Mouse (Mus musculus) lung, embryonic 14.5 days (tissue): ENCODE data around the gene Lhpp. TPM values are rescaled to one million over a fixed set of nuclear protein-coding genes. Genes with fewer than 3 reads are reported as not detected.

Experiments
- ATAC-seq: fragments of 200-750 bp; cut with Nextera tagmentation; 2 replicates; pipeline ENCODE4 v1.8.0; 2017; ENCODE audit warnings: mild to moderate bottlenecking, moderate TSS enrichment, moderate library complexity; ENCODE audit not compliant: insufficient read depth
- DNase-seq: peaks from one replicate; pipeline ENCODE4 v3.0.0-alpha.2; 2015
- H3K27ac ChIP-seq: fragments of 300-500 bp; sonication (generic); 2 replicates; pipeline ENCODE4 v1.5.1; 2014; ENCODE audit warnings: low read depth, mild to moderate bottlenecking, moderate library complexity
- H3K27me3 ChIP-seq: fragments of 300-500 bp; sonication (generic); 2 replicates; pipeline ENCODE4 v1.6.1; 2014; ENCODE audit warnings: low read length, control low read depth; ENCODE audit not compliant: insufficient read depth
- H3K36me3 ChIP-seq: fragments of 300-500 bp; sonication (generic); 2 replicates; pipeline ENCODE4 v1.6.1; 2014; ENCODE audit warnings: control low read depth; ENCODE audit not compliant: insufficient read depth
- H3K4me1 ChIP-seq: fragments of 300-500 bp; sonication (generic); 2 replicates; pipeline ENCODE4 v1.6.1; 2014; ENCODE audit warnings: antibody characterized with exemption, control low read depth; ENCODE audit not compliant: insufficient read depth
- H3K4me2 ChIP-seq: fragments of 300-500 bp; sonication (generic); 2 replicates; pipeline ENCODE4 v1.6.1; 2014; ENCODE audit warnings: mild to moderate bottlenecking
- H3K4me3 ChIP-seq: fragments of 300-500 bp; sonication (generic); 2 replicates; pipeline ENCODE4 v1.5.1; 2014; ENCODE audit warnings: low read depth, low read length
- H3K9ac ChIP-seq: fragments of 300-500 bp; sonication (generic); 2 replicates; pipeline ENCODE4 v1.6.1; 2014
- H3K9me3 ChIP-seq: fragments of 300-500 bp; sonication (generic); 2 replicates; pipeline ENCODE4 v1.6.1; 2016; ENCODE audit warnings: low read depth, low read length, control low read depth
- CTCF ChIP-seq: IDR thresholded peaks from 2 replicates; pipeline ENCODE4 v1.5.1; 2016; ENCODE audit warnings: antibody characterized with exemption, low read depth
- WGBS: fragments of 180-500 bp; shearing (Covaris S2); extraction: QIAGEN DNeasy Blood & Tissue Kit; methylation state at CpG from one replicate; pipeline ENCODE4 v1.1.7; 2014; 5-methylcytosine and 5-hydroxymethylcytosine counted together
- polyA plus RNA-seq: library from polyadenylated mRNA; unstranded; fragments of >200 nt; fragmentation: Nextera tagmentation; extraction: Ambion mirVana; gene quantifications from 2 replicates; pipeline ENCODE4 v1.2.1, GENCODE M21; 2014

Gene Lhpp
- polyA plus RNA-seq, 1 experiment from 2014 or later: 22.8 TPM

DNA sequence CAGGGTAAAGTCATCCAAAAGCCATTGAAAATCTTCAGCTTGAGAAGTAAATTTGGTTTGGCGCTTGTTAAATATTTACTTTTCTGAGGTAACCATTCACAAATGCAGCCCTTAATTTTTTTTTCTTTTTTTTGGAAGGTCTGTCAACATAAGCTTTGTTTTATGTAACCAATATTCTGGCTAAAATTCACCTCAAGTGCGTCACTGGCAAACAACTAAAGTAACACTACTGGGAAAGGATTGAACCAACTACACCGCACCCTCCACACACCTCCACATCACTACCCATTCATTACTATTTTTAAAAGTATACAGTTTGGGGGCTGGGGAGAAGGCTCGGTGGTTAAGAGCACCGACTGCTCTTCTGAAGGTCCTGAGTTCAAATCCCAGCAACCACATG, 35.8 kb upstream of the Lhpp start:
- H3K9me3 ChIP-seq: no peaks in the 10 kb centered on the region
- peaks cover 10% of the 10 kb centered on the region for H3K4me1 ChIP-seq
- ATAC-seq: no peak
- no peak overlapping the region for H3K9ac ChIP-seq
- H3K4me2 ChIP-seq: peak overlapping the region; percentile 62
- no peaks in the 10 kb centered on the region for H3K27me3 ChIP-seq
- no peak overlapping the region for H3K4me3 ChIP-seq
- 58% methylated on average over 5 of the region's 5 CpGs for WGBS
- no peak for TF ChIP-seq CTCF
- H3K36me3 ChIP-seq: peaks cover 9% of the 10 kb centered on the region; the same call in 1 of the 2 replicates
- peak; percentile 59 for DNase-seq
- no peak overlapping the region for H3K27ac ChIP-seq

DNA sequence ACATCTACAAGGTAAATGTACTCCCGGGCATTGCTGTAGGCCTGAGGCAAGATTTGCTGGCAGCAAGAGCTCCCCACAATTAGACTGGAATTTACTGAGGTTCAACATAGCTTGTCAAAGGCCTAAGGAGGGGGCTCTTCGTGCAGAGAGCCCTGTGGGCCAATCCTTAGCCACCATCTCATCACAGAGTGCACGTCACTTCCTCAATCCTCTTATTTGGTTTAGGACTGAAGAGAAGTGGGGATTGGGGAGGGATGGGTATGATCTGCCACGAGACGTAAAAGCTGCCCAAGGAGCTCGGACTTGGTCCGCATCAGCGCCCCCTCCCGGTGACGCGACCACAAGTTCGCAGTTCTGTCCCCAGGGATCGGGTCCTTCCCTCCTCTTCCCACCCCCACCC, 34.8 kb upstream of the Lhpp start:
- Histone ChIP-seq H3K27ac (peak overlapping the region; percentile 98), H3K4me3 (peak overlapping the region; percentile 57), H3K4me2 (peak overlapping the region; percentile 62), H3K27me3 (no peaks in the 10 kb centered on the region), H3K4me1 (peaks cover 10% of the 10 kb centered on the region), H3K9me3 (no peaks in the 10 kb centered on the region), H3K9ac (peak overlapping the region; percentile 72), H3K36me3 (0 out of 2 replicates have a peak, but pooled peaks cover 1% of the 10 kb centered on the region)
- under 1% methylated on average over 13 of the region's 13 CpGs for whole genome bisulfite sequencing
- DNase-seq (peak; percentile 96), ATAC-seq (peak; percentile 96)
- peak; percentile 70 for TF ChIP-seq CTCF

DNA sequence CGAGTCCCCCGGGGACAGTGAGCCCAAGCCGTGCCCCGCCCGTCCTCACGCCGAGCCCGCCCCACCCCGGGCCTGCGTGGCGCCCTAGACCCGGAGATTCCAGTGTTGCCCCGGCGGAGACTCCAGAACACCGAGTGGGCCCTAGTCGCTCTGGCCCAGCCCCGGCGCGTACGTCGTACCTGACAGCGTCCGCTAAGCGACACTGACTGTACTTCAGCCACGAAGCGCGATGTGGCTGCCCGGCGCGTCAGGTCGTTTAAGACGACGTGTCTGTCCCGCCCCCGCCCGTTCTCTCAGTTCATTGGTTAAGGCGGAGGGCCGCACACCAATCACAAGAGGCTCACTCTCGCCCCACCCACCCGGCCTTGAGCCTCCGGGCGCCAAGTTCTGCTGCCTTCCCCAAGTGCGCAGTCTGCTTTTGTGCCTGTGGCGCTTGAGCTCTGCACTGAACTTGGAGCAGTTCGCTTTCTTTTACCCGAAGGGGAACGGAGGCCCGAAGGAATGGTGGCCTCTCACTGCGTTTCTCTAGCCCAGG, 34.3 kb upstream of the Lhpp start, which contains the start of gene Oat:
Gene Oat, minus strand, starts transcription at position 283 of the 535 bp plus-strand sequence.
- TF ChIP-seq CTCF: no peak
- peak within 1 kb of the TSS; percentile 72 for H3K9ac ChIP-seq
- no peaks in the 10 kb centered on the region for H3K36me3 ChIP-seq
- peak within 1 kb of the TSS; percentile 57 for H3K4me3 ChIP-seq
- no peaks in the 10 kb centered on the region for H3K27me3 ChIP-seq
- peak within 1 kb of the TSS; percentile 62 for H3K4me2 ChIP-seq
- DNase-seq: peak; percentile 98
- whole genome bisulfite sequencing: under 1% methylated on average over 49 of the region's 49 CpGs
- ATAC-seq: peak; percentile 96
- no peaks in the 10 kb centered on the region for H3K9me3 ChIP-seq
- peaks cover 8% of the 10 kb centered on the region for H3K4me1 ChIP-seq
- peak within 1 kb of the TSS; percentile 98 for H3K27ac ChIP-seq

DNA sequence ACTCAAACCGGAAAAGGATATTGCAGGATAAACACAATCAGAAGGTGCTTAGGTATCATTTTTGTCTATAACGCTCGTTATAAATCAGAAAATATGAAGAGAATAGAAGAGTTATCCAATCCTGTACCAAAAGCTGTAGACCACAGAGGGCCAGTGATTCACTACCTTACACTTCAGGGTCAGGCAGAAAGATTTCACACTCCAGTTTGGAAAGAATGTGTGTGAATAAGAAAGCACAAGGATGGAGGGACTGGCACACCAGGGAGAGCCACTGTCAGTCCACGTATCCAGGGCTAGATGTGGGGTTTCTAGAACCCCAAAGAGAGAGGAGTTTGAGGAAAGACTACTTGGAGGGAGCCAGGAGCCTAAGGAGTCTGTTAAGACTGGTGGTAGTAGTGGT, 33.5 kb upstream of the Lhpp start:
- H3K9ac ChIP-seq: peak overlapping the region; percentile 47
- H3K4me2 ChIP-seq: peak overlapping the region; percentile 62
- H3K4me3 ChIP-seq: peak overlapping the region; percentile 57; the same call in 1 of the 2 replicates

DNA sequence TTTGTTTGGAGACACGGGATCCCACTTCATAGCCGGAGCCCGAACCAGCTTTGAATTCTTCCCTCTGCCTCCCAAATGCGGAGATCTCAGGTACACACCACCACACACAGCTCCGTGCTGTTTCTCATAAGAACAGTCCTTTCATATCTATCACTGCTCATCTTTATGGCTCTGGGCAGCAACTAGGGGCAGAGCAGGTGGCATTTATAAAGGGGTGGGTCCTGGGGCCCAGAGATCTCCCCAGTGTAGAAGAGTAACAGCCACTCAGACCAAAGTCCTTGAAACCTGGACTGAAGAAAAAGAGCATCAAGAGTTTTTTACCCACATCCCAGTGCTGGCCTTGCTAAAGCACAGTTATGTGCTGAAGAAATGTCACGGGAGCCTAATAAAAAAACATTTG, 29.9 kb upstream of the Lhpp start:
- WGBS: 49% methylated on average over 6 of the region's 6 CpGs
- no peak for DNase-seq
- no peaks in the 10 kb centered on the region for H3K36me3 ChIP-seq

More for the DNA sequence above, 33.5 kb upstream of the Lhpp start:
- 38% methylated on average over 4 of the region's 4 CpGs for WGBS
- TF ChIP-seq CTCF: no peak
- ATAC-seq: no peak
- Histone ChIP-seq H3K4me1 (0 out of 2 replicates have a peak, but pooled peaks cover 2% of the 10 kb centered on the region), H3K27ac (peak overlapping the region; percentile 98), H3K36me3 (no peaks in the 10 kb centered on the region), H3K9me3 (no peaks in the 10 kb centered on the region), H3K27me3 (no peaks in the 10 kb centered on the region)
- no peak for DNase-seq

DNA sequence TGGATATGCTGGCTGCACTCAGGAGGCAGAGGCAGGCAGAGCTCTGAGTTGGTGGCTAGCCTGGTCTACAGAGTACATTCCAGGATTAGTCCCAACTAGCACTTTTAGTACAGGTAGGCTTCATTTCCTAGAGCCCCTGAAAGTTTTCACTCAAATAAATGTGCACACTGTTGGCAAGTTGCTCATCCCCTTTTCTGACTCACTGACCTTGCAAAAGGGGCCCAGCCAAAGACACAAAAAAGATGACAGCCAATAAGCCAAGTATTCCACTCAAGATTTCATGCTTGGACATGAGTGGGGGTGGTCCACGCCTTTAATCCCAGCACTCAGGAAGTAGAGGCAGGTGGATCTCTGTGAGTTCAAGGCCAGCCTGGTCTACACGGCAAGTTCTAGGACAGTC, 29.0 kb upstream of the Lhpp start:
- no peak for DNase-seq
- Histone ChIP-seq H3K27ac (no peak overlapping the region), H3K4me2 (no peak overlapping the region), H3K4me1 (no peaks in the 10 kb centered on the region), H3K4me3 (no peak overlapping the region), H3K9ac (no peak overlapping the region), H3K9me3 (no peaks in the 10 kb centered on the region), H3K36me3 (no peaks in the 10 kb centered on the region), H3K27me3 (no peaks in the 10 kb centered on the region)
- no peak for TF ChIP-seq CTCF
- 85% methylated on average over 2 of the region's 2 CpGs for WGBS
- ATAC-seq: no peak

More for the DNA sequence above, 29.9 kb upstream of the Lhpp start:
- TF ChIP-seq CTCF: no peak
- Histone ChIP-seq H3K4me3 (no peak overlapping the region), H3K4me2 (no peak overlapping the region), H3K9ac (no peak overlapping the region), H3K4me1 (no peaks in the 10 kb centered on the region), H3K27me3 (no peaks in the 10 kb centered on the region), H3K9me3 (no peaks in the 10 kb centered on the region), H3K27ac (no peak overlapping the region)
- no peak for ATAC-seq

DNA sequence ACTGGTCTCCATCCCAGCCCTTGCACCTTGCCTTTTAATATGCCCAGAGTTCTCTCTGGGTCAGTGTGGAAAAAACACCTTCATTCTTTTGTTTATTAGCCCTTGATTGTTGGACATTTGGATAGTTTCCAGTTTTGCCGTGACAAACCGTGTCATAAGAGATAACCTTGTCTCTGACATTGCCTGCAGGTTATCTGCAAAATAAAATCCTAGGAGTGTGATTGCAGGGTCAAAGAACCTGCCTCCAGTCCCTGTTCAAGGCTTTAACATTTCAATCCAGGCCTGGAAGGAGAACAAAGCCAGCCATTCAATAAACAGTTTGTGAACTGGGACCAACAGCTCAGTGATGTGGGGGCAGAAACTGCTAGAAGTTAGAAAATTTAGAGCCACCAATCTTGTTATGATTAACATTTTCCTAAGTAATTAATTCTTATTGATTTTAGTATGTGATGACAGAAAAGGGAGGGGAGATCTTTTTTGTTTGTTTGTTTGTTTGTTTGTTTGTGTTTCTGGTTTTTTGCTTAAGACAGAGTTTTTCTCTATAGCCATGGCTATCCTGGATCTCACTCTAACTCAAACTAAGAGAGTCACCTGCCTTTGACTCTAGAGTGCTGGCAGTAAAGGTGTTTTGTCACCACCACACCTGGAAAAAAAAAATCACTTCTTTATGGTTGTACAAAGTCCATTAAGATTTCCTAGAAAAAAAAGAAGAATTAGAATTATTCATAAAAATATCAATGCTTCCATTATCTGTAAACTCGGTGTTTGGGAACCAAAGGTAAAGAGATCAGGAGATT, 24.5 kb upstream of the Lhpp start:
- H3K27me3 ChIP-seq: no peaks in the 10 kb centered on the region
- no peak overlapping the region for H3K9ac ChIP-seq
- H3K4me1 ChIP-seq: no peaks in the 10 kb centered on the region
- no peaks in the 10 kb centered on the region for H3K36me3 ChIP-seq
- DNase-seq (no peak), ATAC-seq (no peak)
- no peak overlapping the region for H3K4me2 ChIP-seq
- H3K4me3 ChIP-seq: no peak overlapping the region
- TF ChIP-seq CTCF: no peak
- whole genome bisulfite sequencing: 39% methylated on average over 3 of the region's 3 CpGs
- H3K9me3 ChIP-seq: no peaks in the 10 kb centered on the region
- H3K27ac ChIP-seq: no peak overlapping the region
